Mouse (Mus musculus): ENCODE results near the gene Npr1. TPM values are rescaled to one million over a fixed set of nuclear protein-coding genes. Genes with fewer than 3 reads are reported as not detected.

The Npr1 gene
- 15.4 and 16.1 TPM in 2 replicates for polyA plus RNA-seq (2012; rRNA removed)

- TF ChIP-seq CTCF (IDR thresholded peaks at IDR 0.05; ENCODE audit: extremely low read depth, insufficient read depth, insufficient read length, insufficient replicate concordance) (no peak), POLR2A (IDR thresholded peaks at IDR 0.05; ENCODE audit: low read depth, low read length) (no peak)
- 2% methylated on average over 32 of the region's 49 CpGs for WGBS
- H3K36me3 ChIP-seq (ENCODE audit: control insufficient read depth, insufficient read depth, low read length), result no peaks in the 10 kb centered on the region
- H3K27me3 ChIP-seq (ENCODE audit: control insufficient read depth, insufficient read depth, low read length), result peaks cover 18% of the 10 kb centered on the region
- peaks cover 13% of the 10 kb centered on the region; the same call in 1 of the 2 replicates for H3K4me1 ChIP-seq (ENCODE audit: control insufficient read depth, insufficient read depth, insufficient read length)
- H3K27ac ChIP-seq (ENCODE audit: insufficient read depth, low read length), result peak within 1 kb of the TSS; percentile 29; the same call in 1 of the 2 replicates
- H3K4me3 ChIP-seq (ENCODE audit: extremely low read depth, insufficient read depth, insufficient read length), result peak within 1 kb of the TSS; percentile 58
- DNase-seq (ENCODE audit: low read depth in 1 of 2, low spot score in 2 of 2), result no peak
Observed at GRCm38 (mm10) chr3:90465686-90466310, at the start of gene Npr1. TSS of gene Npr1 (minus strand) at chr3:90465866.

GRCm38 (mm10) chr3:90515242-90515641 lies 49.6 kb upstream of the Npr1 start:
- 4% methylated on average over 1 of the region's 1 CpGs for WGBS
- no peak for TF ChIP-seq POLR2A (IDR thresholded peaks at IDR 0.05; ENCODE audit: low read depth, low read length)
- no peak for TF ChIP-seq CTCF (IDR thresholded peaks at IDR 0.05; ENCODE audit: extremely low read depth, insufficient read depth, insufficient read length, insufficient replicate concordance)
- Histone ChIP-seq H3K4me1 (ENCODE audit: control insufficient read depth, insufficient read depth, insufficient read length) (peaks cover 10% of the 10 kb centered on the region; the same call in 1 of the 2 replicates), H3K36me3 (ENCODE audit: control insufficient read depth, insufficient read depth, low read length) (peaks cover 3% of the 10 kb centered on the region), H3K27ac (ENCODE audit: insufficient read depth, low read length) (0 out of 2 replicates have a peak overlapping the region, but pooled peaks have one; percentile 9), H3K27me3 (ENCODE audit: control insufficient read depth, insufficient read depth, low read length) (no peaks in the 10 kb centered on the region), H3K4me3 (ENCODE audit: extremely low read depth, insufficient read depth, insufficient read length) (peak overlapping the region; percentile 66)
- DNase-seq (ENCODE audit: low read depth in 1 of 2, low spot score in 2 of 2), result no peak

DNA sequence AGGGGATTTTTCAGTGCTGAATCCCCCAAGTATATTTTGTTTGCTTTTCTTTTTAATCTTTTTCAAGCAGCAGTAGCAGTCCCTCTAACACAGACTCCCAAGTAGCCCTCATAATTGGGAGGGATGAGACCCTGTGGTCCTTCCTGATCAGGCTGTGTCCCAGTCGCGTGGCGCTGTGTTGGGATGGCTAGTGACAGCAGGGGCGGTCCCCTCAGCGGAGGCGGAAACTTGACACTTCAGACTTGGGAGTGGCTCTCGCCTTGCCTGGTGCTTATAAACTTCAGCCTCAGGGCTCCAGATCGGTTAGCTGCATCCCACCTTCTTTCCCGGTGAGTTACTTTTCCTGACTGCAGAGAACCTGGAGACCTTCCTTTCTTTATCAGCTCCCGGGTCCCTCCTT lies 49.0 kb upstream of the Npr1 start:
- peaks cover 10% of the 10 kb centered on the region; the same call in 1 of the 2 replicates for H3K4me1 ChIP-seq (ENCODE audit: control insufficient read depth, insufficient read depth, insufficient read length)
- H3K4me3 ChIP-seq (ENCODE audit: extremely low read depth, insufficient read depth, insufficient read length), result peak overlapping the region; percentile 66
- H3K27me3 ChIP-seq (ENCODE audit: control insufficient read depth, insufficient read depth, low read length), result no peaks in the 10 kb centered on the region
- peak overlapping the region; percentile 9; the same call in 1 of the 2 replicates for H3K27ac ChIP-seq (ENCODE audit: insufficient read depth, low read length)
- 0% methylated on average over 10 of the region's 10 CpGs for WGBS
- DNase-seq (ENCODE audit: low read depth in 1 of 2, low spot score in 2 of 2), result peak in 1 of 2 experiments; percentile 68
- 0 out of 2 replicates have a peak, but pooled peaks cover 1% of the 10 kb centered on the region for H3K36me3 ChIP-seq (ENCODE audit: control insufficient read depth, insufficient read depth, low read length)
- TF ChIP-seq CTCF (IDR thresholded peaks at IDR 0.05; ENCODE audit: extremely low read depth, insufficient read depth, insufficient read length, insufficient replicate concordance) (no peak), POLR2A (IDR thresholded peaks at IDR 0.05; ENCODE audit: low read depth, low read length) (peak; percentile 10; the same call in 1 of the 2 replicates)

GRCm38 (mm10) chr3:90513796-90514590 lies 48.3 kb upstream of the Npr1 start, which contains the start of the genes S100a1 and S100a13:
TSS of gene S100a1 (minus strand) at chr3:90514392.
TSS of gene S100a13 (plus strand) at chr3:90514435.
- Histone ChIP-seq H3K27ac (ENCODE audit: insufficient read depth, low read length) (peak within 1 kb of the TSS; percentile 14), H3K4me3 (ENCODE audit: extremely low read depth, insufficient read depth, insufficient read length) (peak within 1 kb of the TSS; percentile 66), H3K36me3 (ENCODE audit: control insufficient read depth, insufficient read depth, low read length) (0 out of 2 replicates have a peak, but pooled peaks cover 1% of the 10 kb centered on the region), H3K4me1 (ENCODE audit: control insufficient read depth, insufficient read depth, insufficient read length) (peaks cover 10% of the 10 kb centered on the region; the same call in 1 of the 2 replicates), H3K27me3 (ENCODE audit: control insufficient read depth, insufficient read depth, low read length) (no peaks in the 10 kb centered on the region)
- WGBS, result 9% methylated on average over 25 of the region's 25 CpGs
- TF ChIP-seq POLR2A (IDR thresholded peaks at IDR 0.05; ENCODE audit: low read depth, low read length) (no peak), CTCF (IDR thresholded peaks at IDR 0.05; ENCODE audit: extremely low read depth, insufficient read depth, insufficient read length, insufficient replicate concordance) (no peak)
- no peak for DNase-seq (ENCODE audit: low read depth in 1 of 2, low spot score in 2 of 2)

DNA sequence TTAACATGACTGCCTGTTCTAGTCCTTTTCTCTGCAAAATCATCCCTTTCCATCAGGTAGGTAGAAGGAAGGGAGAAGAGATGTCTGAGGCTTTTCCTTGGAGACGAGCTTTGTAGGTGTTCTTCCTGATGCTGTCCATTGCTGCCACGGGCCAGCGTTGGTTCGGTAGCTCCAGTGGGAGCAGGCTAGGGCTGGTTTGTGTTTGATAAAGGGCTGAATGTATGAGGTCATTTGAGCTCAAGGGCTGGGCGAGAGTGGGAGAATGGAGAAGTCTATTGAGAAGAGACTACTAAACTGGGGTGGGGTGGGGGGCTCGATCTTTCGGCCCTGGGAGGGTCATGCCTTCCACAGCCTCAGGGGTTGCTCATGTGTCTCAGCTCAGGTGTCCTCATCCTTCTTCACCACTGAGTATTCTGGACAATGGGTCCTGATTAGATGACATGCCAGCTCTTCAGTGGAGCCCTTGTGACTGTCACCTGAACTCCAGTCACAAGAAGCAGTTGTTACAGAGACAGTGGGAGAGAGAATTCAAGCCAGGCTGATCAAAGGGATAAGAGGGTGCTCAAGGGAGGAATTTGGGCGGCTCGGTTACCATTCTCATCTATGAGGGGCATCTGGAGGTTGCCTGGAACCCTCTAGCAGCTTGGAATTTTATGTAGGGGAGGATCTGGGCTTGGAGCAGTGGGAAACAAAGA lies 47.4 kb upstream of the Npr1 start:
- no peak for TF ChIP-seq CTCF (IDR thresholded peaks at IDR 0.05; ENCODE audit: extremely low read depth, insufficient read depth, insufficient read length, insufficient replicate concordance)
- no peak for TF ChIP-seq POLR2A (IDR thresholded peaks at IDR 0.05; ENCODE audit: low read depth, low read length)
- H3K27ac ChIP-seq (ENCODE audit: insufficient read depth, low read length), result no peak overlapping the region
- H3K36me3 ChIP-seq (ENCODE audit: control insufficient read depth, insufficient read depth, low read length), result no peaks in the 10 kb centered on the region
- no peak for DNase-seq (ENCODE audit: low read depth in 1 of 2, low spot score in 2 of 2)
- no peaks in the 10 kb centered on the region for H3K27me3 ChIP-seq (ENCODE audit: control insufficient read depth, insufficient read depth, low read length)
- WGBS, result 88% methylated on average over 9 of the region's 9 CpGs
- H3K4me3 ChIP-seq (ENCODE audit: extremely low read depth, insufficient read depth, insufficient read length), result no peak overlapping the region
- peaks cover 14% of the 10 kb centered on the region; the same call in 1 of the 2 replicates for H3K4me1 ChIP-seq (ENCODE audit: control insufficient read depth, insufficient read depth, insufficient read length)

DNA sequence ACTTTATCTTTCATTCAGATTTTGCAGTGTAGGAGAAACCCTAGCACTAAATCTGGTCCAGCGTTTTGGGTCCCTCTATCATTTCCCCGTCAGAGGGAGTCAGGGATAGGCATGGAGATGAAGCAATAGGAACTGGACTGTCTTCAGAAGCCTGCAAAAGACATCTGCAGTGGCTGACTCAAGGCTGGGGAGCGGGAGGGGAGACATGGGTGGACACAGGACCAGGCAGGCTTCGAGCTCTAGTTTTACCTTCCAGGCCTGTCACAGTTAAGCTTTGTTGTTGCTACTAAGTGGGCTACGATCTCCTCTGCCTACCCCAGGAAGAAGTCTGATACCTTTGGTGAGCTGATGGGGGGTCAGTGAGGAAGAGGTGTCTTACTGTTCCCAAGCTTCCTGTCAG lies 46.6 kb upstream of the Npr1 start:
- no peaks in the 10 kb centered on the region for H3K27me3 ChIP-seq (ENCODE audit: control insufficient read depth, insufficient read depth, low read length)
- WGBS, result 94% methylated on average over 5 of the region's 5 CpGs
- no peak overlapping the region for H3K27ac ChIP-seq (ENCODE audit: insufficient read depth, low read length)
- H3K36me3 ChIP-seq (ENCODE audit: control insufficient read depth, insufficient read depth, low read length), result peaks cover 2% of the 10 kb centered on the region
- no peak for TF ChIP-seq POLR2A (IDR thresholded peaks at IDR 0.05; ENCODE audit: low read depth, low read length)
- no peak for TF ChIP-seq CTCF (IDR thresholded peaks at IDR 0.05; ENCODE audit: extremely low read depth, insufficient read depth, insufficient read length, insufficient replicate concordance)
- no peak for DNase-seq (ENCODE audit: low read depth in 1 of 2, low spot score in 2 of 2)
- H3K4me1 ChIP-seq (ENCODE audit: control insufficient read depth, insufficient read depth, insufficient read length), result peaks cover 15% of the 10 kb centered on the region; the same call in 1 of the 2 replicates
- H3K4me3 ChIP-seq (ENCODE audit: extremely low read depth, insufficient read depth, insufficient read length), result no peak overlapping the region

Measured in spleen, adult 2 months (tissue).